Mouse (Mus musculus): ENCODE results near the gene Aptx. TPM values are rescaled to one million over a fixed set of nuclear protein-coding genes. Genes with fewer than 3 reads are reported as not detected.
A peak's percentile ranks its signal among the peaks of the same experiment; 100 is the strongest.

Gene Aptx
- polyA plus RNA-seq, 1 experiment from 2014 or later: 24.3 TPM

DNA sequence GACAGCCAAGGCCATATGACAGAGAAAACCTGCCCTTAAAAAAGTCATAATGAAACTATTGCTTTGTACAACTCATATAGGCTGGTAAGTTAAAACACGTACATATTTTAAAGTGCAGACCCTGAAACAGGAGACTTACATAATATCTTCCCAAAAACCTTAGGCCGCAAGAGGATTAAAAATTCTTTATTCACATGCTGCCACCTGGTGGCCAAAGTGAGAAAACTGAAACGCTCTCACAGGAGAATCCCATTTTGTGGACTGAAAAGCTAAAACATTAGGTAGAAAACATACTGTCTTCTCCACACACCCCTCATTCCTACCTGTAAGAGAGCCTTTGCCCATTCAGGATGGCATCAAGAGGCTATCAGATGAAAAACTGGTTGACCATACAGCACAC is 21.1 kb downstream of the Aptx start:
- no peak overlapping the region for H3K4me3 ChIP-seq (ENCODE audit: low read depth, low read length)
- no peaks in the 10 kb centered on the region for H3K27me3 ChIP-seq (replicated peaks; ENCODE audit: control insufficient read depth, insufficient read depth, low read length)
- no peak overlapping the region for H3K27ac ChIP-seq (ENCODE audit: low read depth)
- DNase-seq (ENCODE audit: low spot score) (peak; percentile 81), ATAC-seq (replicated peaks; ENCODE audit: low FRiP score, low TSS enrichment, low read depth) (no peak)
- WGBS: 21% methylated on average over 3 of the region's 3 CpGs
- no peak overlapping the region for H3K4me2 ChIP-seq (ENCODE audit: low read length)
- H3K9me3 ChIP-seq (ENCODE audit: control insufficient read depth, low read length): no peaks in the 10 kb centered on the region
- H3K4me1 ChIP-seq (replicated peaks; ENCODE audit: control insufficient read depth, insufficient read depth, low read length): no peaks in the 10 kb centered on the region
- H3K9ac ChIP-seq (ENCODE audit: low read length): no peak overlapping the region
- peaks cover 18% of the 10 kb centered on the region for H3K36me3 ChIP-seq (ENCODE audit: control insufficient read depth, insufficient read depth, low read length)

- DNase-seq (ENCODE audit: low spot score): peak; percentile 54
- Histone ChIP-seq H3K36me3 (ENCODE audit: control insufficient read depth, insufficient read depth, low read length) (0 out of 2 replicates have a peak, but pooled peaks cover 6% of the 10 kb centered on the region), H3K4me3 (ENCODE audit: low read depth, low read length) (no peak overlapping the region), H3K27ac (ENCODE audit: low read depth) (no peak overlapping the region), H3K9ac (ENCODE audit: low read length) (no peak overlapping the region), H3K4me1 (replicated peaks; ENCODE audit: control insufficient read depth, insufficient read depth, low read length) (no peaks in the 10 kb centered on the region), H3K4me2 (ENCODE audit: low read length) (no peak overlapping the region), H3K27me3 (replicated peaks; ENCODE audit: control insufficient read depth, insufficient read depth, low read length) (no peaks in the 10 kb centered on the region), H3K9me3 (ENCODE audit: control insufficient read depth, low read length) (no peaks in the 10 kb centered on the region)
- ATAC-seq (replicated peaks; ENCODE audit: low FRiP score, low TSS enrichment, low read depth): no peak
- WGBS: 51% methylated on average over 4 of the region's 5 CpGs
Observed at GRCm38 (mm10) chr4:40680250-40680860, 22.6 kb downstream of the Aptx start.

DNA sequence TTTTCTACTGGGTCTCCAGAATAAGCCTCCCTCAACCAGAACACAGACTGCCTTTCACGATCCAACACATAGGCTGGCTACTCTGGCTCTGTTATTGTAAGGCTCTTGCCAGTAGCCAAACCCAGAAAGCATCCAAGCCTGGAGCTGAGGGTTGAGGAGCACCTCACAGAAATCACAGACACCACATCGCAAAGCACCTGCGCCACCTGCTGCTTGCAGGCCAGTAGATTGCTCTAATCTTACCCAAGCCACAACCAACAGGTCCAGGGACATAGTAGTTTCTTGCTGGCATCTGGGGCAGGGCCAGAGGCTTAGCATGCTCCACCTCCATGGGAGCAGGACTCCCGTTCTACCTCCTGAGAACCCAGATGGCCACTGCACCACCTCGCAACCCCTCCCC is 25.9 kb downstream of the Aptx start:
- Histone ChIP-seq H3K9ac (ENCODE audit: low read length) (no peak overlapping the region), H3K27me3 (replicated peaks; ENCODE audit: control insufficient read depth, insufficient read depth, low read length) (no peaks in the 10 kb centered on the region), H3K4me2 (ENCODE audit: low read length) (no peak overlapping the region), H3K4me3 (ENCODE audit: low read depth, low read length) (no peak overlapping the region), H3K36me3 (ENCODE audit: control insufficient read depth, insufficient read depth, low read length) (no peaks in the 10 kb centered on the region), H3K4me1 (replicated peaks; ENCODE audit: control insufficient read depth, insufficient read depth, low read length) (no peaks in the 10 kb centered on the region), H3K27ac (ENCODE audit: low read depth) (no peak overlapping the region), H3K9me3 (ENCODE audit: control insufficient read depth, low read length) (no peaks in the 10 kb centered on the region)
- DNase-seq (ENCODE audit: low spot score) (peak; percentile 58), ATAC-seq (replicated peaks; ENCODE audit: low FRiP score, low TSS enrichment, low read depth) (peak; percentile 28; the same call in 1 of the 2 replicates)
- 34% methylated on average over 5 of the region's 5 CpGs for WGBS

DNA sequence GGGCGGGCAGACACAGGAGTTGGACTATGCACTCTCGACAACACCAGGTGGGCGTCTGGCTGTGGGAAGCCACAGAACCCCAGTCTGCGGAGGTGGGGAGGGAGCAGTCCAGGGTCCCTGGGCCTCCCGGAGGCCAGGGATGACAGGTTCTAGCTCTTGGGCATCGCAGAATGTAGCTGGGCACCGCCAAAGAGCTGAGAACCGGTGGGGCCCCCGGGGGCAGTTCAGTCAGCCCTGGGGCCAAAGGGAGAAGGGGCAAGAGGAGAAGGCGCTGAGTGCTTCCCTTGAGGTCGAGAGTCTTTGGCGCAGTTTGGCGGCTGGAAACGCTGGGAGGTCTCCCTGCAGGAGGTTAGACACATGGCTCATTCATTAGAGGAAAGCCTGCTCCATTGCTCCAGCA is 26.7 kb downstream of the Aptx start:
- Histone ChIP-seq H3K4me2 (ENCODE audit: low read length) (peak overlapping the region; percentile 1; the same call in 1 of the 2 replicates), H3K4me1 (replicated peaks; ENCODE audit: control insufficient read depth, insufficient read depth, low read length) (no peaks in the 10 kb centered on the region), H3K27me3 (replicated peaks; ENCODE audit: control insufficient read depth, insufficient read depth, low read length) (no peaks in the 10 kb centered on the region), H3K36me3 (ENCODE audit: control insufficient read depth, insufficient read depth, low read length) (no peaks in the 10 kb centered on the region), H3K27ac (ENCODE audit: low read depth) (no peak overlapping the region), H3K9ac (ENCODE audit: low read length) (no peak overlapping the region), H3K4me3 (ENCODE audit: low read depth, low read length) (no peak overlapping the region), H3K9me3 (ENCODE audit: control insufficient read depth, low read length) (no peaks in the 10 kb centered on the region)
- no peak for DNase-seq (ENCODE audit: low spot score)
- ATAC-seq (replicated peaks; ENCODE audit: low FRiP score, low TSS enrichment, low read depth): no peak
- 16% methylated on average over 14 of the region's 14 CpGs for WGBS

DNA sequence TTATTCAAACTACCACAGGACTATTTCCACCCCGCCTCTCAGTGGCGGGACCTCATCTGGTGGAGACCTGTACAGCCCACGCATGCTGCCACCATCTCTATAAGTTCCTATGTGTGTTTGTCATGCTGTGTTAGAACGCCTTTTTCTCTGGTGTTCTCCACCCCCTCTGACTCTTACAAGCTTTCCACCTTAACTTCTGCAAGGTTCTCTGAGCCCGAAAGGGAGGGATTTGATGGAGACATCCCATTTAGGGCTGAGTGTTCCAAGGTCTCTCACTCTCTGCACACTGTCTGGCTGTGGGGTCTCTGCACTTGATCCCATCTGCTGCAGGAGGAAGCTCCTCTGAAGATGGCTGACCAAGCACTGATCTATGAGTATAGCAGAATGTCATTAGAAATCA is 29.5 kb downstream of the Aptx start:
- H3K4me1 ChIP-seq (replicated peaks; ENCODE audit: control insufficient read depth, insufficient read depth, low read length): no peaks in the 10 kb centered on the region
- DNase-seq (ENCODE audit: low spot score): no peak
- WGBS: 95% methylated on average over 5 of the region's 5 CpGs
- H3K27ac ChIP-seq (ENCODE audit: low read depth): no peak overlapping the region
- no peak overlapping the region for H3K4me3 ChIP-seq (ENCODE audit: low read depth, low read length)
- H3K27me3 ChIP-seq (replicated peaks; ENCODE audit: control insufficient read depth, insufficient read depth, low read length): no peaks in the 10 kb centered on the region
- H3K4me2 ChIP-seq (ENCODE audit: low read length): no peak overlapping the region
- H3K36me3 ChIP-seq (ENCODE audit: control insufficient read depth, insufficient read depth, low read length): no peaks in the 10 kb centered on the region
- no peak for ATAC-seq (replicated peaks; ENCODE audit: low FRiP score, low TSS enrichment, low read depth)
- H3K9ac ChIP-seq (ENCODE audit: low read length): no peak overlapping the region
- no peaks in the 10 kb centered on the region for H3K9me3 ChIP-seq (ENCODE audit: control insufficient read depth, low read length)

DNA sequence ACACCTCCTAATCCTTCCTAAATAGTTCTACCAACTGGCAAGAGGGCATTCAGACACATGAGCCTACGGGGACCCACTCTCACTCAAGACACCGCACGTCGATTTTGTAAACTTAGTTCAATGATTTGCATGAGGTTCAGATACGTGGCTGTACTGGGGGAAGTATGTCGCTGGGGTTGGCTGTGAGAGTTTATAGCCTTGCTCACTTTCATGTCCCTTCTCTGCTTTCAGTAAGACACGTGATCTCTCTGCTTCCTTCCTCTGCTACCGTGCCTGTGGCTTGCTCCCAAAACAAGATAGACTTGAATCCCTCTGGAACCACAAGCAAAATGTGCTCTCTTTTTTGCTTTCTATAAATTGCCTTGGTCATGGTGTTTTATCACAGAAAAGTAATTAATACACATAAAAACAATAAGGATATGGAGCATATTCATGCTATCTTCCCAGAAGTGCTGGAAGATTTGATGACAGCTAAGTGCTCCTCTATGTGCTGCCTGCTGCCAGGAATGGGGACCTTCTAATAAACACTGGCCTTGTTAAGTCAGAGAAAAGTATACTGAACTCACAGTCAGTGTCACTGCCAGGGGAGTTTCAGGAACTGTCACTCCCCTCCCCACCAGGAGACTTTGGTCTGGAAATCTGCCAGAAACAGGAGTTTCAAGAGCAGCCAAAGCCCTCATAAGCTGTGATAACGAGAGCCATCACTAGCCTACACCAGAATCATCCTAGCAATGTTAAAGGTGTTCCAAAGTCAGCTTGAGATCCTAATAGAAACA is 36.6 kb downstream of the Aptx start:
- H3K27ac ChIP-seq (ENCODE audit: low read depth): no peak overlapping the region
- no peaks in the 10 kb centered on the region for H3K9me3 ChIP-seq (ENCODE audit: control insufficient read depth, low read length)
- no peaks in the 10 kb centered on the region for H3K36me3 ChIP-seq (ENCODE audit: control insufficient read depth, insufficient read depth, low read length)
- no peaks in the 10 kb centered on the region for H3K4me1 ChIP-seq (replicated peaks; ENCODE audit: control insufficient read depth, insufficient read depth, low read length)
- 79% methylated on average over 9 of the region's 9 CpGs for WGBS
- no peak overlapping the region for H3K4me2 ChIP-seq (ENCODE audit: low read length)
- no peak overlapping the region for H3K4me3 ChIP-seq (ENCODE audit: low read depth, low read length)
- H3K9ac ChIP-seq (ENCODE audit: low read length): no peak overlapping the region
- H3K27me3 ChIP-seq (replicated peaks; ENCODE audit: control insufficient read depth, insufficient read depth, low read length): no peaks in the 10 kb centered on the region
- DNase-seq (ENCODE audit: low spot score) (no peak), ATAC-seq (replicated peaks; ENCODE audit: low FRiP score, low TSS enrichment, low read depth) (no peak)

GRCm38 (mm10) chr4:40651055-40651454 is 51.9 kb downstream of the Aptx start:
- no peak overlapping the region for H3K4me2 ChIP-seq (ENCODE audit: low read length)
- no peak for ATAC-seq (replicated peaks; ENCODE audit: low FRiP score, low TSS enrichment, low read depth)
- DNase-seq (ENCODE audit: low spot score): no peak
- WGBS: 91% methylated on average over 2 of the region's 2 CpGs
- H3K9ac ChIP-seq (ENCODE audit: low read length): no peak overlapping the region
- H3K9me3 ChIP-seq (ENCODE audit: control insufficient read depth, low read length): no peaks in the 10 kb centered on the region
- H3K4me1 ChIP-seq (replicated peaks; ENCODE audit: control insufficient read depth, insufficient read depth, low read length): no peaks in the 10 kb centered on the region
- no peak overlapping the region for H3K27ac ChIP-seq (ENCODE audit: low read depth)
- H3K4me3 ChIP-seq (ENCODE audit: low read depth, low read length): no peak overlapping the region
- H3K27me3 ChIP-seq (replicated peaks; ENCODE audit: control insufficient read depth, insufficient read depth, low read length): no peaks in the 10 kb centered on the region
- H3K36me3 ChIP-seq (ENCODE audit: control insufficient read depth, insufficient read depth, low read length): no peaks in the 10 kb centered on the region

- ATAC-seq (replicated peaks; ENCODE audit: low FRiP score, low TSS enrichment, low read depth): no peak
- no peak overlapping the region for H3K4me2 ChIP-seq (ENCODE audit: low read length)
- no peaks in the 10 kb centered on the region for H3K9me3 ChIP-seq (ENCODE audit: control insufficient read depth, low read length)
- H3K36me3 ChIP-seq (ENCODE audit: control insufficient read depth, insufficient read depth, low read length): no peaks in the 10 kb centered on the region
- no peaks in the 10 kb centered on the region for H3K27me3 ChIP-seq (replicated peaks; ENCODE audit: control insufficient read depth, insufficient read depth, low read length)
- H3K4me1 ChIP-seq (replicated peaks; ENCODE audit: control insufficient read depth, insufficient read depth, low read length): no peaks in the 10 kb centered on the region
- no peak for DNase-seq (ENCODE audit: low spot score)
- WGBS: 73% methylated on average over 5 of the region's 5 CpGs
- H3K9ac ChIP-seq (ENCODE audit: low read length): no peak overlapping the region
- no peak overlapping the region for H3K27ac ChIP-seq (ENCODE audit: low read depth)
- H3K4me3 ChIP-seq (ENCODE audit: low read depth, low read length): no peak overlapping the region
Observed at GRCm38 (mm10) chr4:40649111-40649510, 53.9 kb downstream of the Aptx start.

DNA sequence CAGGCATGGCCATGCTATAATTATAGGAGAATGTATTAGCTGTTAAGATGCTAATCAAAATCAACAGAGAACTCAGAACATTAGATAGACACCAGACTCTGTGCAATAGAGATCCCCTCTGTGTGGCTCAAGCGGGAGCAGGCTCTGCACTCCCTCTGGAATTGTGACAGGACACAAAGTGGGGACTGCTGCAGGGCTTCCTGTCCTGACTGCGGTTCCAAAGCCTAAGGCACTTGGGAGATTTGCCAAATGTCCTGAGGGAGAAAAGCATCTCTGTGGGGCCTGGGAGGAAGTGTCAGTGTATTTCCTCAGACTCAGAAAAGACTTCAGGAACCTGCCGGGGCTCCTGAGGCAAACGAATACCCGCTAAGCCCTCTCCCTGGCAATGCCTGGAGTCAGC is 59.4 kb downstream of the Aptx start:
- H3K27ac ChIP-seq (ENCODE audit: low read depth): no peak overlapping the region
- H3K27me3 ChIP-seq (replicated peaks; ENCODE audit: control insufficient read depth, insufficient read depth, low read length): no peaks in the 10 kb centered on the region
- no peaks in the 10 kb centered on the region for H3K36me3 ChIP-seq (ENCODE audit: control insufficient read depth, insufficient read depth, low read length)
- no peak overlapping the region for H3K9ac ChIP-seq (ENCODE audit: low read length)
- WGBS: 49% methylated on average over 5 of the region's 5 CpGs
- DNase-seq (ENCODE audit: low spot score): no peak
- ATAC-seq (replicated peaks; ENCODE audit: low FRiP score, low TSS enrichment, low read depth): no peak
- H3K4me1 ChIP-seq (replicated peaks; ENCODE audit: control insufficient read depth, insufficient read depth, low read length): 0 out of 2 replicates have a peak, but pooled peaks cover 5% of the 10 kb centered on the region
- no peak overlapping the region for H3K4me3 ChIP-seq (ENCODE audit: low read depth, low read length)
- H3K4me2 ChIP-seq (ENCODE audit: low read length): no peak overlapping the region
- H3K9me3 ChIP-seq (ENCODE audit: control insufficient read depth, low read length): peaks cover 4% of the 10 kb centered on the region; the same call in 1 of the 2 replicates

Measured in intestine, embryonic 14.5 days (tissue).